Mouse (Mus musculus) cortical plate, adult 2 months (tissue): ENCODE data around the gene Ndufa3.

Source experiments
- CTCF ChIP-seq: fragments of 200-500 bp; IDR thresholded peaks from 2 replicates; pipeline ENCODE4 v1.5.1; 2011; ENCODE audit warnings: mild to moderate bottlenecking, control low read depth, low read length; ENCODE audit not compliant: insufficient read depth; ENCODE audit errors: extremely low read depth
- POLR2A ChIP-seq: fragments of 200-500 bp; IDR thresholded peaks from 2 replicates; pipeline ENCODE4 v1.6.1; 2011; ENCODE audit warnings: mild to moderate bottlenecking, low read length, control low read depth; ENCODE audit not compliant: insufficient read depth; ENCODE audit errors: extremely low read depth

DNA sequence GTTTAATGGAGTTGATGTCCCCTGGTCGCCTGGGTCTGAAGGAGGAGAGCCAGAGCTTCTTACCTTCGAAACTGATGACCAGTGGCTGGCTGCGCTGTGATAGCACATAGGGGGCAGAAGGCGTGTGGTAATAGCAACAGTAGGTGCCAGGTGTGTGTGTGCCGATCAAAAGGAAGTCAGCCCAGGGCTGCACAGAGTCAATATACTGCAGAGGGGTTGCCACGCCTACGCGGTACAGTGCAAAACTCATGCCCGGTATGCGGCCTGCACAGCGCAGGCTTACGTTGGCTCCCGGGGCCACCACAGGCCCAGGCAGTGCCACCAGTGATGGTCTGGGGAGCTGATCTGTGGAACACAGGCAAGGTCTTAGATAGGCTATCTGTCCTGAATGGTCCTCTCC, 6.2 kb upstream of the Ndufa3 start:
- TF ChIP-seq CTCF (no peak), POLR2A (no peak)
